Mouse (Mus musculus) embryonic facial prominence, embryonic 13.5 days (tissue): ENCODE data around the gene Padi1. TPM values are rescaled to one million over a fixed set of nuclear protein-coding genes. Genes with fewer than 3 reads are reported as not detected.

Experiments used
- ATAC-seq: fragments of 200-750 bp; cut with Nextera tagmentation; 2 replicates; pipeline ENCODE4 v1.8.0; 2017; ENCODE audit warnings: low read depth; ENCODE audit not compliant: insufficient number of reproducible peaks, insufficient read depth, low FRiP score, low TSS enrichment
- H3K27ac ChIP-seq: fragments of 300-500 bp; sonication (generic); 2 replicates; pipeline ENCODE4 v1.5.1; 2015; ENCODE audit warnings: moderate library complexity, mild to moderate bottlenecking, inconsistent platforms
- H3K27me3 ChIP-seq: fragments of 300-500 bp; sonication (generic); 2 replicates; pipeline ENCODE4 v1.6.1; 2015; ENCODE audit warnings: mild to moderate bottlenecking, inconsistent platforms
- H3K36me3 ChIP-seq: fragments of 300-500 bp; sonication (generic); 2 replicates; pipeline ENCODE4 v1.6.1; 2015; ENCODE audit warnings: mild to moderate bottlenecking, inconsistent platforms
- H3K4me1 ChIP-seq: fragments of 300-500 bp; sonication (generic); 2 replicates; pipeline ENCODE4 v1.6.1; 2015; ENCODE audit warnings: inconsistent platforms
- H3K4me2 ChIP-seq: fragments of 300-500 bp; sonication (generic); 2 replicates; pipeline ENCODE4 v1.6.1; 2015; ENCODE audit warnings: moderate library complexity, mild to moderate bottlenecking, inconsistent platforms
- H3K4me3 ChIP-seq: fragments of 300-500 bp; sonication (generic); 2 replicates; pipeline ENCODE4 v1.5.1; 2015; ENCODE audit warnings: mild to moderate bottlenecking, inconsistent platforms
- H3K9ac ChIP-seq: fragments of 300-500 bp; sonication (generic); 2 replicates; pipeline ENCODE4 v1.6.1; 2015; ENCODE audit warnings: mild to moderate bottlenecking, inconsistent platforms
- H3K9me3 ChIP-seq: fragments of 300-500 bp; sonication (generic); 2 replicates; pipeline ENCODE4 v1.6.1; 2016; ENCODE audit warnings: inconsistent platforms
- WGBS: fragments of 180-500 bp; shearing (Covaris S2); methylation state at CpG from one replicate; pipeline ENCODE4 v1.1.7; 2015; ENCODE audit warnings: mixed read lengths; 5-methylcytosine and 5-hydroxymethylcytosine counted together
- polyA plus RNA-seq: library from polyadenylated mRNA; unstranded; fragments of >200 nt; fragmentation: Nextera tagmentation; extraction: Ambion mirVana; gene quantifications from 2 replicates; pipeline ENCODE4 v1.2.1, GENCODE M21; 2015

Padi1 gene
- polyA plus RNA-seq, 1 experiment from 2014 or later, result 0.07 TPM

DNA sequence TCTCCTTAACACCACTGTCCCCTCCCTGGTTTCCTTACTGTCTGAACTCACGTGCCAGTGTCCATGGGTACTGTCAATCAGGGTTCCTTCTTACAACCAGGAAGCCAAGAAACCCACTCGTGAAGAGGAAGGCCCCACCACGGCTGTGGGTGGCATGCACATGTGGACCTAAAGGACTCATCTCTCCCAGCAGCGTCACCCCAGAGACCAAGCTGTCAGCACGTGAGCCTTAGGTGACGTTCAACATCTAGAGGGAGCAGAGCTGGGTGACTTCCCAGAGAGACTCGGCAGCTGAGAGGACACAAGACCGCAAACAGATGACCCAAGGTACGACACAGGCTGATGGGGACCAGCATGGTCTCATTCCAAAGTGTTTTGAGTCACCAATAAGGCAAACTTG is 31.9 kb upstream of the Padi1 start:
- Histone ChIP-seq H3K4me2 (no peak overlapping the region), H3K4me1 (no peaks in the 10 kb centered on the region), H3K27me3 (no peaks in the 10 kb centered on the region), H3K36me3 (no peaks in the 10 kb centered on the region), H3K4me3 (no peak overlapping the region), H3K9me3 (peaks cover 10% of the 10 kb centered on the region; the same call in 1 of the 2 replicates), H3K27ac (no peak overlapping the region), H3K9ac (no peak overlapping the region)
- WGBS, result 72% methylated on average over 9 of the region's 9 CpGs
- no peak for ATAC-seq

DNA sequence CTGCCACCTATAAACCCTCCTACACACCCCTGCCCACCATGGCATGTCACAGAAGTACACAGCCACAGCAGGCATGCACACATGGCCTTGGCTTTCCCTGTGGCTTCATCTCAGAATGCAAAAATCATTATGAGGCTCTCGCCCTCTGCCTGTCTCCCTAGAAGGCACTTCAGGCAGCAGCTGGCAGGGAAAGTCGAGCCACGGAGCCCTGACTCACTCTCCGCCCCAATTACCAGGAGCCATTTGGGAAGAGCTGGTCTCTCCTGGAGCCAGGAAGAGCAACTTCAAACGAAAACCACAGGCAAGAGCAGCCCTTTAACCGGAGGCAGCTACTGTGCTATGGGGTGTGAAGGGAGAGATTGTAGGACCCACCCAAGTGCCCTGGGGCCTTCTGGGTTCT is 31.1 kb upstream of the Padi1 start:
- Histone ChIP-seq H3K4me2 (no peak overlapping the region), H3K9ac (peak overlapping the region; percentile 21; the same call in 1 of the 2 replicates), H3K4me1 (no peaks in the 10 kb centered on the region), H3K27me3 (no peaks in the 10 kb centered on the region), H3K4me3 (no peak overlapping the region), H3K36me3 (no peaks in the 10 kb centered on the region), H3K27ac (no peak overlapping the region), H3K9me3 (peaks cover 10% of the 10 kb centered on the region; the same call in 1 of the 2 replicates)
- 55% methylated on average over 6 of the region's 6 CpGs for WGBS
- ATAC-seq, result no peak

DNA sequence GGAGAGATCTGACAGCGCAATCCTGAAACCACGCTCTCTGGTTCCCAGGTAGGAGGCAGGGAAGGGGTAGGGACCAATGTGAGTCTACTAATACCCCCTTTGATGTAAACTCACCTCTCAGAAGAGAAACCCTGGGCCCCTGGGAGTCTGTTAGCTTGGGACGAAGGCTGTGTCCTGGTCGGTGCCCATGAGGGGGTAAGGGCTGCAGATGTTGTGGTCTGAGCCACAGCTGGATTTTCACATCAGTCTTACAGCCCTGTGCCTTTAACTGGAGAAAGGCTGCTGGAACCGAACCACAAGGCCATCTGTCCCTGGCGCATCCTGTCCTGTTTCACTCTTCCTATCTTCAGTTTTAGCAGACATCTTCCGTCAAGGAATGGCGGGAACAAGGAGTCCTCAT is 30.6 kb upstream of the Padi1 start:
- 86% methylated on average over 8 of the region's 8 CpGs for WGBS
- no peak overlapping the region for H3K27ac ChIP-seq
- no peaks in the 10 kb centered on the region for H3K27me3 ChIP-seq
- H3K36me3 ChIP-seq, result no peaks in the 10 kb centered on the region
- H3K4me2 ChIP-seq, result no peak overlapping the region
- no peak for ATAC-seq
- H3K4me1 ChIP-seq, result no peaks in the 10 kb centered on the region
- H3K9ac ChIP-seq, result no peak overlapping the region
- H3K4me3 ChIP-seq, result no peak overlapping the region
- H3K9me3 ChIP-seq, result peaks cover 10% of the 10 kb centered on the region; the same call in 1 of the 2 replicates

DNA sequence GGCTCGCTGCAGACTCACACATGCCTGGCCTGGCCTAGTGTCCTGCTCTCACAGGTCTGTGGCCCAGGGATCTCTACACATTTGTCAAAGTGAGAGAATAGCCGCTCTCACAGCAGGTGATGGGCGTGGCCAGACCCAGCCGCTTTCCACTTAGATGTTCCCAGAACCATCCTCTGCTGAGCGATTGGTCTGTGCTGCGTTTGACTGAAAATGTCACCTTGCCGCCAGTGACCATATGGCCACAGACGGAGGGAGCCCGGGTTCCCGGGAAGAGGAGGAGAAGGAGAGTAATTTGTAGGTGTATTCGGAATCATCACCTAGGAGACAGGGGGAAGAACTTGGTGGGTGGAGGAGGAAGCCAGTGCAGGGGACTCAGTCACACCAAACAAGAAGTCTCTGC is 27.4 kb upstream of the Padi1 start:
- peaks cover 10% of the 10 kb centered on the region; the same call in 1 of the 2 replicates for H3K9me3 ChIP-seq
- 76% methylated on average over 11 of the region's 11 CpGs for WGBS
- H3K4me2 ChIP-seq, result no peak overlapping the region
- H3K4me1 ChIP-seq, result peaks cover 10% of the 10 kb centered on the region
- H3K36me3 ChIP-seq, result no peaks in the 10 kb centered on the region
- ATAC-seq, result no peak
- H3K9ac ChIP-seq, result no peak overlapping the region
- 0 out of 2 replicates have a peak, but pooled peaks cover 6% of the 10 kb centered on the region for H3K27me3 ChIP-seq
- no peak overlapping the region for H3K4me3 ChIP-seq
- no peak overlapping the region for H3K27ac ChIP-seq

DNA sequence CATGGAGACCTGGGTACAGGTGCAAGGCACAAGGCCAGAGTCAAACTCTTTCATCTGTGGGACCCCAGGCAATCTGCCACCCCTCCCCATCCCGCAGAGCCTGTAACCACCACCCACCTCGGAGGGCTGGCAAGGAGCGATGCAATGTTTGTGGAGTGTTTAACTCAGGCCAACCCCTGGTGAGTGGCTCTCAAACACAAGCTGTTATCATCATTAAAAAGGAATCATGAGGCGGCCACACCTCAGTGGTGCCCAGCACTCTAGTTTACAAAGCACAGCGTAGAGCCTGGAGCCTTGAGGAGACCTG is 27.1 kb upstream of the Padi1 start:
- 84% methylated on average over 5 of the region's 5 CpGs for WGBS

DNA sequence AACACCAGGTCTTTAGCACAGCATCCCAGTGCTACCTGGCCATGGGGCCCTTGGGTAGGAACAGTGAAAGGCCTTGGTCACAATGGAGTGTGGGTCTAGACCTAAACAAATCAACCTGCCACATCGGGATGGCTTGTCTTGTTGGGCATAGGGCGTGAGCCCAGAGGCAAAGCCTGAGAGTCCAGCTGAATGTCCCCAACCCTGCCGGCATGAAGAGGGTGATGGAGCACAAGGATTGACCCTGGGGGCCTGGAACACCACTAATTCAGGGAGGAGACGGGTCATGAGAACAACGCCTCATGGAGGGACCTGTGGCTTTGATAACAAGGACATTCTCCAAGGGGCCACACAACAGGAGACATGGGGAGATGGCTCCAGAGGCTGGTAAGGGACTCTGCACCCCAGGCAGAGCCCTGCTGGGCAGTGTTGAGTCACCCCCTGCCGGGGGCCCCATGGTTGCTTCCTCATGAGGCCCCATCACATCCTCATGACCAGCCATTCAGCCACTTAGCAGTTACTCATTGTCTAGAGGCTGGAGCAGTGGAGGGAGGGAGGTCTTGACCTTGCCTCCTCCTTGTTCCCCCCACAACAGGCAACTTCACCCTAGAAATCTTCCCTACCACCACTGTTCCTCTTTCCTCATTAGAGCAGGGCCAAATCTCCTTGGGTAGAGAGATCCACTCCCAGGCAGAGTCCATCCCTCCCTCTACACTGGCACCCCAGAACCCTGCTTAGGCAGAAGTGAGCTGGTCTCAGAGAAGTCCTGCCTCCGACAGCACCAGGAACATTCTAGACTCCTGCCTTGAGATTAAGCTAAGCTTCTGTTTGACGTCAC is 26.5 kb upstream of the Padi1 start:
- H3K36me3 ChIP-seq, result no peaks in the 10 kb centered on the region
- H3K27me3 ChIP-seq, result 0 out of 2 replicates have a peak, but pooled peaks cover 6% of the 10 kb centered on the region
- H3K4me2 ChIP-seq, result no peak overlapping the region
- H3K4me1 ChIP-seq, result peaks cover 10% of the 10 kb centered on the region
- no peak overlapping the region for H3K4me3 ChIP-seq
- H3K9me3 ChIP-seq, result peaks cover 10% of the 10 kb centered on the region; the same call in 1 of the 2 replicates
- no peak overlapping the region for H3K27ac ChIP-seq
- 82% methylated on average over 8 of the region's 8 CpGs for WGBS
- ATAC-seq, result no peak
- H3K9ac ChIP-seq, result no peak overlapping the region

More for the DNA sequence above, 27.1 kb upstream of the Padi1 start:
- Histone ChIP-seq H3K4me3 (no peak overlapping the region), H3K9me3 (peaks cover 10% of the 10 kb centered on the region; the same call in 1 of the 2 replicates), H3K9ac (no peak overlapping the region), H3K36me3 (no peaks in the 10 kb centered on the region), H3K27me3 (0 out of 2 replicates have a peak, but pooled peaks cover 6% of the 10 kb centered on the region), H3K4me2 (no peak overlapping the region), H3K4me1 (peaks cover 10% of the 10 kb centered on the region), H3K27ac (no peak overlapping the region)
- ATAC-seq, result no peak

DNA sequence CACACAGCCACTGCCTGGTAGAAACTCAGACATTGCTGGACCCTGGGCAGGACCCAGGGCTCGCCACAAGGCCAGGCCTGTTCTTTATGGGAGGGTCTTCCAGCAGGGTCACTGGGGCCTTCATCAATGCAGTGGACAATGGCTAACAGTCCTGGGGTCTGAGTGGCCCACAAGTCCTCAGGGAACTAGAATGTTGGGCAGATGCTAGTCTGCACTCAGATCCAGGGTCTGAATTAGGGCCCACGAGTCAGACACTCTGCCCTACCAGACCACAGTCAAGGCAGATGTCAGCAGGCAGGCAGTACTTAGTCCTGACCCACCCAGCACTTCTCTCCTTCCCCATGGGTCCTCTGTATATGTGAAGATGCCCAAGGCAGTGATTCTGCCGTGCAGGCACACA is 25.8 kb upstream of the Padi1 start:
- Histone ChIP-seq H3K36me3 (no peaks in the 10 kb centered on the region), H3K4me1 (peaks cover 10% of the 10 kb centered on the region)

DNA sequence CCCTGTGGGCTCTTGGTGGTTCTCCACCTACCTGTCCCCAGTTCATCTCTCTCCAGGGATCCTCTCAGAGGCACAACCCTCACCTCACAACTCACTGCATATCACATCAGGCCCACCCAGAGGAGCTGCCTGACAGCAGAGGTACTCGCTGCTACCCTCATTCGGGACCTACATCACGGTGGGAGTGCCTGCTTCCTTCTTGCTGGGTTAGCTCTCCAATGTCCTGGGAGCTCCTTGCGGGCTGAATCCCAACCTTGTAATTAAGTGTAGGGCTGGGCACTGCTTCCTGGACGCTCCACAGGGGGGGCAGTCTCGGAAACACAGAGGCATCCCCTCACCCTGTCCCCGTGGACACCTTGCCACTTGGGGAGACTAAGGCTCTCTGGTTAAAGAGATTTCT is 25.3 kb upstream of the Padi1 start:
- Histone ChIP-seq H3K27me3 (0 out of 2 replicates have a peak, but pooled peaks cover 6% of the 10 kb centered on the region), H3K27ac (no peak overlapping the region), H3K4me2 (no peak overlapping the region), H3K4me3 (no peak overlapping the region), H3K9me3 (peaks cover 10% of the 10 kb centered on the region; the same call in 1 of the 2 replicates), H3K36me3 (no peaks in the 10 kb centered on the region), H3K4me1 (peaks cover 10% of the 10 kb centered on the region), H3K9ac (no peak overlapping the region)
- ATAC-seq, result no peak
- WGBS, result 73% methylated on average over 7 of the region's 7 CpGs

More for the DNA sequence above, 25.8 kb upstream of the Padi1 start:
- peaks cover 10% of the 10 kb centered on the region; the same call in 1 of the 2 replicates for H3K9me3 ChIP-seq
- no peak for ATAC-seq
- 0 out of 2 replicates have a peak, but pooled peaks cover 6% of the 10 kb centered on the region for H3K27me3 ChIP-seq
- no peak overlapping the region for H3K4me2 ChIP-seq
- no peak overlapping the region for H3K4me3 ChIP-seq
- H3K27ac ChIP-seq, result no peak overlapping the region
- no peak overlapping the region for H3K9ac ChIP-seq
- WGBS, result 77% methylated on average over 3 of the region's 3 CpGs

DNA sequence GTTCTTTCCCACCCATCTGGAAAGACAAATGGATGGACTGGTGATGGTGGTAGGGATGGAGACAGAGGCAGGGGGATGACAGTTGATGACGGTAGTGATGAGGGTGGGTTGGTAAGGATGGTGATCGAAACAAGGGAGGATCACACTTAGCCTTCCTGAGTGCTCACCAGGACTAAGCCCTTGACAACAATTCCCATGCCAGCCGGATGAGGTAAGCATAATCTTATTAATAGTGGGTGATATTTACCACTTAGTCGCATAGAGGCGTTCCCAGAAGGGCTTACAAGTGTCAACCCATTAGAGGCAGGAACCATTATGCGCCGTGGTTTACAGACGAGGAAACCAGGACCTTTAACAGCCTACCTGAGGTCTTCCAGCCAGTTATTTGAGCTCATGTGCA is 24.4 kb upstream of the Padi1 start:
- no peak overlapping the region for H3K27ac ChIP-seq
- peaks cover 10% of the 10 kb centered on the region for H3K4me1 ChIP-seq
- H3K4me2 ChIP-seq, result no peak overlapping the region
- 86% methylated on average over 8 of the region's 8 CpGs for WGBS
- 0 out of 2 replicates have a peak, but pooled peaks cover 6% of the 10 kb centered on the region for H3K27me3 ChIP-seq
- no peak overlapping the region for H3K9ac ChIP-seq
- no peaks in the 10 kb centered on the region for H3K36me3 ChIP-seq
- H3K4me3 ChIP-seq, result no peak overlapping the region
- peaks cover 10% of the 10 kb centered on the region; the same call in 1 of the 2 replicates for H3K9me3 ChIP-seq
- ATAC-seq, result no peak

DNA sequence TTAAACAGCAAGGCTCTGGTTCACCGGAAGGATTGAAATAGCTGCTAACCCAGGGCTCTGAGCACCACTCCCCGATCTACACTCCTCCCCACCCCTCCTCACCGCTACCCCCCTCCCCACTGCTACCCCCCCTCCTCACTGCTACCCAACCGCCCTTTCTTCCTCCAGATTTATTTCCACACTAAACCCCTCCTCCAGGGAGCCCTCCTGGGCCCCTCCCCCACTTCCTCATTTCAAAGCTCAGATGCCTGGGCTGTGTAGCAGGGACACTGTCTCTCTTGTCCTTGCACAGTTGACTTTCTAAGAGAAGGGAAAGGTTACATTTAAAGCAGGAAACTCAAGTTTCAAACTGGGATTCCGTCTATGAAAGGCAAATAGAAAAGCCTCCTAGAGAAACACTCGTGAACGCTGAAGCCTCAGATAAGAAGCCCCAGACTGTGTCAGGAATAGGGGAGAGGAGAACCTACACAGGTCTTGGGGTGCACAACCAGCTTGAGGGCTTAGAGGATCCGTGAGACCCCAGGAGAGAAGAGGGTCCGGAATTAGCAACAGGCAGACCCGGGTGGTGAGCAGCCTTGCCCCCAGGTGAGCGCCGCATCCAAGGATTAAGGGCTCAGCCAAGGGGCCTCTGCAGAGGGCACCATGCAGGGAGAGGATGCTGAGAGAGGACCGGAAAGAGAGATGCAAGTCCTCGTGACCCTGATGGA is 23.1 kb upstream of the Padi1 start:
- H3K9ac ChIP-seq, result 0 out of 2 replicates have a peak overlapping the region, but pooled peaks have one; percentile 32

DNA sequence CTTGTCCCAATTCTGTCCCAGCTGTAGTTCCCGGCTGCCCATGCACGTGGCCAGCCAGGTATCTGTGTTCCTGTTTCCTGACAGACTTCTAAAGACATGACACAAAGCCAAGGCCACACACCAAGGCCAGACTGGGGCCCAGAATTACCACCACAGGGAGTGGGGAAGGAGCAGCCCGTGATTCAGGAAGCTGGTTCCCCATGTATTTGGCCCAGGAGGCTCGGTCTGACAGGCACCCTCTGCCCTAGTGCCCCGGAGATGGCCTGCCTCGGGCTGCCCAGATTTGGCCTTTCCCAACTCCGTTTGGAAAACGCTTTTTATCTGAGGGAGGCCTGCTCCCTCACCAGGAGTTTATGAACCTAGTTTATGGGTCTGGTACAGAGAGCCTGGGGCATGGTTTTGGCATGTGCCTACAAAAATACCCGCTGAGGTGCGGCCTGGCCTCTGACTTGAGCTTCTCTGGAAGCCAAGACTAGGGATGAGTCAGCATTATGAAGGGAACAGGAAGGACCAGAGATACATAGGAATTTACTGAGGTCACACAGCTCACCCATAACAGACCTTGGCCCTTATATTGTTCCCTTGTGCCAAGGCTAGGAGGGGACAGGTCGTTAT is 16.6 kb upstream of the Padi1 start:
- Histone ChIP-seq H3K4me2 (no peak overlapping the region), H3K9ac (no peak overlapping the region)
- 80% methylated on average over 11 of the region's 11 CpGs for WGBS

More for the DNA sequence above, 23.1 kb upstream of the Padi1 start:
- H3K4me2 ChIP-seq, result peak overlapping the region; percentile 41
- no peaks in the 10 kb centered on the region for H3K36me3 ChIP-seq
- no peaks in the 10 kb centered on the region for H3K9me3 ChIP-seq
- WGBS, result 2% methylated on average over 14 of the region's 14 CpGs
- peaks cover 10% of the 10 kb centered on the region for H3K4me1 ChIP-seq
- no peak overlapping the region for H3K27ac ChIP-seq
- H3K4me3 ChIP-seq, result peak overlapping the region; percentile 9; the same call in 1 of the 2 replicates
- H3K27me3 ChIP-seq, result 0 out of 2 replicates have a peak, but pooled peaks cover 6% of the 10 kb centered on the region
- no peak for ATAC-seq

More for the DNA sequence above, 16.6 kb upstream of the Padi1 start:
- H3K36me3 ChIP-seq, result no peaks in the 10 kb centered on the region
- H3K27ac ChIP-seq, result no peak overlapping the region
- no peaks in the 10 kb centered on the region; the same call in 1 of the 2 replicates for H3K9me3 ChIP-seq
- 0 out of 2 replicates have a peak, but pooled peaks cover 3% of the 10 kb centered on the region for H3K4me1 ChIP-seq
- no peaks in the 10 kb centered on the region for H3K27me3 ChIP-seq
- H3K4me3 ChIP-seq, result no peak overlapping the region
- ATAC-seq, result no peak
